Mouse (Mus musculus) liver, embryonic 15.5 days (tissue): ENCODE measurements around the gene Nlk. TPM values are rescaled to one million over a fixed set of nuclear protein-coding genes. Genes with fewer than 3 reads are reported as not detected.
A peak's percentile ranks its signal among the peaks of the same experiment; 100 is the strongest.

Source experiments
- ATAC-seq: fragments of 200-750 bp; cut with Nextera tagmentation; 2 replicates; pipeline ENCODE4 v1.8.0; 2017; ENCODE audit warnings: moderate number of reproducible peaks, mild to moderate bottlenecking, moderate library complexity; ENCODE audit not compliant: insufficient read depth
- H3K27ac ChIP-seq: fragments of 300-500 bp; sonication (generic); replicated peaks from 2 replicates; pipeline ENCODE4 v1.5.1; 2015; ENCODE audit warnings: mild to moderate bottlenecking, inconsistent platforms
- H3K27me3 ChIP-seq: fragments of 300-500 bp; sonication (generic); 2 replicates; pipeline ENCODE4 v1.6.1; 2015; ENCODE audit warnings: mild to moderate bottlenecking, inconsistent platforms
- H3K36me3 ChIP-seq: fragments of 300-500 bp; sonication (generic); replicated peaks from 2 replicates; pipeline ENCODE4 v1.6.1; 2015; ENCODE audit warnings: moderate library complexity, mild to moderate bottlenecking, inconsistent platforms
- H3K4me1 ChIP-seq: fragments of 300-500 bp; sonication (generic); replicated peaks from 2 replicates; pipeline ENCODE4 v1.6.1; 2015; ENCODE audit warnings: inconsistent platforms
- H3K4me2 ChIP-seq: fragments of 300-500 bp; sonication (generic); 2 replicates; pipeline ENCODE4 v1.6.1; 2015; ENCODE audit warnings: moderate library complexity, mild to moderate bottlenecking, inconsistent platforms
- H3K4me3 ChIP-seq: fragments of 300-500 bp; sonication (generic); replicated peaks from 2 replicates; pipeline ENCODE4 v1.5.1; 2015; ENCODE audit warnings: mild to moderate bottlenecking, inconsistent platforms
- H3K9ac ChIP-seq: fragments of 300-500 bp; sonication (generic); 2 replicates; pipeline ENCODE4 v1.6.1; 2015; ENCODE audit warnings: moderate library complexity, mild to moderate bottlenecking, inconsistent platforms
- H3K9me3 ChIP-seq: fragments of 300-500 bp; sonication (generic); replicated peaks from 2 replicates; pipeline ENCODE4 v1.6.1; 2016; ENCODE audit warnings: inconsistent platforms
- WGBS: fragments of 180-500 bp; shearing (Covaris S2); methylation state at CpG from one replicate; pipeline ENCODE4 v1.1.7; 2015; ENCODE audit warnings: mixed read lengths; ENCODE audit not compliant: insufficient replicate concordance; 5-methylcytosine and 5-hydroxymethylcytosine counted together
- polyA plus RNA-seq: library from polyadenylated mRNA; unstranded; fragments of >200 nt; fragmentation: Nextera tagmentation; extraction: Ambion mirVana; gene quantifications from 2 replicates; pipeline ENCODE4 v1.2.1, GENCODE M21; 2015

The Nlk gene
- polyA plus RNA-seq, 1 experiment from 2014 or later = 4.1 TPM

DNA sequence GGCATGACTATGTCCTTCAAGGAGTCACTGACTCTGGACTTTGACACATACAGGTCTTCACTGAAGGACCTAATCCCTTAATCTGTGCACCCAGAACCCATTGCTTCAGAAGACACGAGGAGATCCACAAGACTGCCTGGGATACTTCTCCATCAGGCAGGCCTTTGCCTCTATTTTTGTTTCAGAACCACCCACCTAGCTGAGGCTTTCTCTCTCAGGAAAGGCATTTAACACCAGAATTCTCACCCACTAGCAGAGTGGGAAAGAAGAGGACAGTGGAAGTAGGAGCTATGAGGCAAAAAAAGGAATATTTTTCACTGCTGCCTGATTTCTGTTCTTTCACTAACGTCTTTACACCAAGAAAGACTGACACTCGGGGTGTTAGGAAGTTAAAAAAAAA, 29.2 kb upstream of the Nlk start:
- no peak overlapping the region for H3K27ac ChIP-seq
- H3K4me1 ChIP-seq = no peaks in the 10 kb centered on the region
- no peaks in the 10 kb centered on the region for H3K36me3 ChIP-seq
- no peak overlapping the region for H3K4me2 ChIP-seq
- H3K4me3 ChIP-seq = no peak overlapping the region
- H3K27me3 ChIP-seq = no peaks in the 10 kb centered on the region
- H3K9me3 ChIP-seq = no peaks in the 10 kb centered on the region
- WGBS = 45% methylated on average over 3 of the region's 3 CpGs
- no peak overlapping the region for H3K9ac ChIP-seq
- ATAC-seq = no peak

GRCm38 (mm10) chr11:78724792-78725191, 27.6 kb upstream of the Nlk start:
- no peaks in the 10 kb centered on the region for H3K27me3 ChIP-seq
- WGBS = 56% methylated on average over 1 of the region's 1 CpGs
- H3K9me3 ChIP-seq = no peaks in the 10 kb centered on the region
- no peak overlapping the region for H3K27ac ChIP-seq
- no peak for ATAC-seq
- H3K36me3 ChIP-seq = no peaks in the 10 kb centered on the region
- no peak overlapping the region for H3K9ac ChIP-seq
- no peaks in the 10 kb centered on the region for H3K4me1 ChIP-seq
- no peak overlapping the region for H3K4me3 ChIP-seq
- H3K4me2 ChIP-seq = no peak overlapping the region

GRCm38 (mm10) chr11:78721419-78721818, 24.2 kb upstream of the Nlk start:
- H3K36me3 ChIP-seq = no peaks in the 10 kb centered on the region
- WGBS = 53% methylated on average over 2 of the region's 2 CpGs
- no peaks in the 10 kb centered on the region for H3K4me1 ChIP-seq
- H3K27me3 ChIP-seq = no peaks in the 10 kb centered on the region
- no peak overlapping the region for H3K4me2 ChIP-seq
- no peak overlapping the region for H3K4me3 ChIP-seq
- ATAC-seq = no peak
- H3K9ac ChIP-seq = no peak overlapping the region
- H3K27ac ChIP-seq = no peak overlapping the region
- no peaks in the 10 kb centered on the region for H3K9me3 ChIP-seq

GRCm38 (mm10) chr11:78717655-78718054, 20.5 kb upstream of the Nlk start:
- Histone ChIP-seq H3K9me3 (no peaks in the 10 kb centered on the region), H3K36me3 (no peaks in the 10 kb centered on the region), H3K27me3 (no peaks in the 10 kb centered on the region; the same call in 1 of the 2 replicates), H3K27ac (no peak overlapping the region), H3K9ac (no peak overlapping the region), H3K4me3 (no peak overlapping the region), H3K4me1 (no peaks in the 10 kb centered on the region), H3K4me2 (no peak overlapping the region)
- ATAC-seq = no peak
- WGBS = 57% methylated on average over 4 of the region's 4 CpGs

GRCm38 (mm10) chr11:78708642-78709041, 11.5 kb upstream of the Nlk start:
- H3K4me1 ChIP-seq = no peaks in the 10 kb centered on the region
- H3K36me3 ChIP-seq = no peaks in the 10 kb centered on the region
- H3K9ac ChIP-seq = no peak overlapping the region
- 73% methylated on average over 2 of the region's 2 CpGs for WGBS
- 0 out of 2 replicates have a peak, but pooled peaks cover 6% of the 10 kb centered on the region for H3K27me3 ChIP-seq
- H3K9me3 ChIP-seq = no peaks in the 10 kb centered on the region
- H3K4me3 ChIP-seq = no peak overlapping the region
- no peak for ATAC-seq
- no peak overlapping the region for H3K27ac ChIP-seq
- H3K4me2 ChIP-seq = no peak overlapping the region

DNA sequence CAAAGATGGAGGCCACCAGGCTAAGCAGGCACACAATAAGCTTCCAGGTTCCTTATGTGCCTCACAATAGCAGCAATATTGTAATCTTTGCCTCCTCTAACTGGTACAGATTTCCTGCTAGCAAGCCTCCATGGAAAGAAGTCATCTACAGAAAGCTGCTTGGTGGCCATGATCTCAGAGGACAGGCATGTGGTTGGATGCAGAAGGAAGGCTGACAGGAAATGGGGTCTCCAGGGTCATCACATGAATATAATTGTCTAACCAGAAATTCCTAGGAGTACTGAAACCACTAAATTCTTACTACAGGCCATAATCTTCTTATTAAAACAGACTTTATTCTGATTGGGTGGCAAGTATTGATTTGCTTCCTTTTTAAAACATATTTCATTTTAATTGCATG, 8.9 kb upstream of the Nlk start:
- H3K9ac ChIP-seq = no peak overlapping the region
- no peak overlapping the region for H3K4me2 ChIP-seq
- H3K4me3 ChIP-seq = no peak overlapping the region
- no peaks in the 10 kb centered on the region for H3K4me1 ChIP-seq
- no peaks in the 10 kb centered on the region for H3K36me3 ChIP-seq
- no peaks in the 10 kb centered on the region for H3K9me3 ChIP-seq
- peaks cover 17% of the 10 kb centered on the region; the same call in 1 of the 2 replicates for H3K27me3 ChIP-seq
- no peak overlapping the region for H3K27ac ChIP-seq
- ATAC-seq = no peak

- H3K4me1 ChIP-seq = 0 out of 2 replicates have a peak, but pooled peaks cover 2% of the 10 kb centered on the region
- no peak overlapping the region for H3K4me2 ChIP-seq
- no peak overlapping the region for H3K27ac ChIP-seq
- H3K36me3 ChIP-seq = no peaks in the 10 kb centered on the region
- H3K4me3 ChIP-seq = no peak overlapping the region
- no peaks in the 10 kb centered on the region for H3K9me3 ChIP-seq
- ATAC-seq = no peak
- WGBS = 53% methylated on average over 5 of the region's 5 CpGs
- H3K9ac ChIP-seq = no peak overlapping the region
- H3K27me3 ChIP-seq = peaks cover 26% of the 10 kb centered on the region
Observed at GRCm38 (mm10) chr11:78703085-78703484, 5.9 kb upstream of the Nlk start.

DNA sequence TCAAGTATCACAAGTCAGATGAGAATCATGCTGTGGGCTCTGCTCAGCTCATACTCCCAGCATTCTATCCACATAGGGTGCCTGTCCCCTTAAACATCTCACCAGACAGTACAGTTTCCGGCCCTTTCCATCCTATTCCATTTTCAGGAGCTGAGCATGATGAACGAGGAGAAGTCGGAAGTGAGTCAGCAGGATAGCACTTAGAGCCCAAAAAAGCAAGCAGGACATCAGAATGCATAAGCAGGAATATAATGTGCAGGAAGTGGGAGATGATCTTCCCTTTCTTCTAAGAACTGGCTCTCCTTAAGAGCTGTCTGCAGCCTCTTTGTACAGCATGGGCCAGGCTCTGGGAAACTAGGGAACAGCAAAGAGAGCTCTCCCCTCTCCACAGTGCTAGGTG, 5.1 kb upstream of the Nlk start:
- H3K36me3 ChIP-seq = no peaks in the 10 kb centered on the region
- H3K4me3 ChIP-seq = no peak overlapping the region
- no peak overlapping the region for H3K9ac ChIP-seq
- no peak overlapping the region for H3K4me2 ChIP-seq
- H3K27me3 ChIP-seq = peaks cover 26% of the 10 kb centered on the region
- H3K9me3 ChIP-seq = no peaks in the 10 kb centered on the region
- ATAC-seq = no peak
- H3K27ac ChIP-seq = no peak overlapping the region
- WGBS = 41% methylated on average over 3 of the region's 3 CpGs
- peaks cover 6% of the 10 kb centered on the region for H3K4me1 ChIP-seq

- WGBS = 0% methylated on average over 12 of the region's 12 CpGs
- Histone ChIP-seq H3K9ac (no peak overlapping the region), H3K4me1 (peaks cover 24% of the 10 kb centered on the region)
Observed at GRCm38 (mm10) chr11:78697753-78698171, 589 bp upstream of the Nlk start.

GRCm38 (mm10) chr11:78694249-78694648, 2.9 kb downstream of the Nlk start:
- 52% methylated on average over 3 of the region's 3 CpGs for WGBS
- Histone ChIP-seq H3K4me1 (peaks cover 26% of the 10 kb centered on the region), H3K4me3 (no peak overlapping the region), H3K36me3 (no peaks in the 10 kb centered on the region), H3K4me2 (no peak overlapping the region), H3K9ac (no peak overlapping the region), H3K27ac (no peak overlapping the region), H3K27me3 (no peaks in the 10 kb centered on the region), H3K9me3 (no peaks in the 10 kb centered on the region)
- ATAC-seq = no peak

More at GRCm38 (mm10) chr11:78697753-78698171, 589 bp upstream of the Nlk start:
- H3K27me3 ChIP-seq = peaks cover 18% of the 10 kb centered on the region
- peak overlapping the region; percentile 96 for H3K4me2 ChIP-seq
- H3K9me3 ChIP-seq = no peaks in the 10 kb centered on the region
- H3K27ac ChIP-seq = peak overlapping the region; percentile 72
- ATAC-seq = peak; percentile 68
- H3K4me3 ChIP-seq = peak overlapping the region; percentile 85
- no peaks in the 10 kb centered on the region for H3K36me3 ChIP-seq

- WGBS = 80% methylated on average over 8 of the region's 8 CpGs
- no peak for ATAC-seq
- Histone ChIP-seq H3K9ac (no peak overlapping the region), H3K9me3 (no peaks in the 10 kb centered on the region), H3K4me3 (no peak overlapping the region), H3K27ac (no peak overlapping the region), H3K27me3 (no peaks in the 10 kb centered on the region), H3K36me3 (no peaks in the 10 kb centered on the region), H3K4me2 (no peak overlapping the region), H3K4me1 (peaks cover 24% of the 10 kb centered on the region)
Observed at GRCm38 (mm10) chr11:78693307-78693706, 3.9 kb downstream of the Nlk start.

- no peak for ATAC-seq
Observed at GRCm38 (mm10) chr11:78691201-78691600, 6.0 kb downstream of the Nlk start.

More at GRCm38 (mm10) chr11:78691201-78691600, 6.0 kb downstream of the Nlk start:
- Histone ChIP-seq H3K4me1 (peaks cover 12% of the 10 kb centered on the region), H3K4me2 (no peak overlapping the region), H3K9me3 (no peaks in the 10 kb centered on the region), H3K36me3 (no peaks in the 10 kb centered on the region), H3K27ac (no peak overlapping the region), H3K9ac (no peak overlapping the region), H3K27me3 (no peaks in the 10 kb centered on the region), H3K4me3 (no peak overlapping the region)
- WGBS = 64% methylated on average over 2 of the region's 2 CpGs
